Mouse (Mus musculus) stomach, embryonic 15.5 days (tissue): ENCODE results near the gene Psap. TPM values are rescaled to one million over a fixed set of nuclear protein-coding genes. Genes with fewer than 3 reads are reported as not detected.
"Not testable (repeated sequence)": the region's sequence is repeated elsewhere in the genome, so short reads cannot be mapped to it uniquely, and the experiment has no call there.

Source experiments
- ATAC-seq: fragments of 200-750 bp; cut with Nextera tagmentation; 2 replicates; pipeline ENCODE4 v1.8.0; 2017; ENCODE audit warnings: low read depth, moderate number of reproducible peaks, moderate TSS enrichment; ENCODE audit not compliant: insufficient read depth, low FRiP score
- H3K27ac ChIP-seq: fragments of 300-500 bp; sonication (generic); 2 replicates; pipeline ENCODE4 v1.5.1; 2015; ENCODE audit warnings: mild to moderate bottlenecking, inconsistent platforms
- H3K27me3 ChIP-seq: fragments of 300-500 bp; sonication (generic); replicated peaks from 2 replicates; pipeline ENCODE4 v1.6.1; 2015; ENCODE audit warnings: inconsistent platforms
- H3K36me3 ChIP-seq: fragments of 300-500 bp; sonication (generic); 2 replicates; pipeline ENCODE4 v1.6.1; 2015; ENCODE audit warnings: inconsistent platforms
- H3K4me1 ChIP-seq: fragments of 300-500 bp; sonication (generic); 2 replicates; pipeline ENCODE4 v1.6.1; 2015; ENCODE audit warnings: inconsistent platforms
- H3K4me2 ChIP-seq: fragments of 300-500 bp; sonication (generic); 2 replicates; pipeline ENCODE4 v1.6.1; 2015; ENCODE audit warnings: mild to moderate bottlenecking, inconsistent platforms
- H3K4me3 ChIP-seq: fragments of 300-500 bp; sonication (generic); replicated peaks from 2 replicates; pipeline ENCODE4 v1.5.1; 2015; ENCODE audit warnings: inconsistent platforms
- H3K9ac ChIP-seq: fragments of 300-500 bp; sonication (generic); 2 replicates; pipeline ENCODE4 v1.6.1; 2015; ENCODE audit warnings: inconsistent platforms
- H3K9me3 ChIP-seq: fragments of 300-500 bp; sonication (generic); 2 replicates; pipeline ENCODE4 v1.6.1; 2016; ENCODE audit warnings: inconsistent platforms
- WGBS: fragments of 180-500 bp; shearing (Covaris S2); methylation state at CpG from one replicate; pipeline ENCODE4 v1.1.7; 2015; 5-methylcytosine and 5-hydroxymethylcytosine counted together
- polyA plus RNA-seq: library from polyadenylated mRNA; unstranded; fragments of >200 nt; fragmentation: Nextera tagmentation; extraction: Ambion mirVana; gene quantifications from 2 replicates; pipeline ENCODE4 v1.2.1, GENCODE M21; 2015

Gene Psap
- 142 and 155 TPM in 2 replicates for polyA plus RNA-seq

DNA sequence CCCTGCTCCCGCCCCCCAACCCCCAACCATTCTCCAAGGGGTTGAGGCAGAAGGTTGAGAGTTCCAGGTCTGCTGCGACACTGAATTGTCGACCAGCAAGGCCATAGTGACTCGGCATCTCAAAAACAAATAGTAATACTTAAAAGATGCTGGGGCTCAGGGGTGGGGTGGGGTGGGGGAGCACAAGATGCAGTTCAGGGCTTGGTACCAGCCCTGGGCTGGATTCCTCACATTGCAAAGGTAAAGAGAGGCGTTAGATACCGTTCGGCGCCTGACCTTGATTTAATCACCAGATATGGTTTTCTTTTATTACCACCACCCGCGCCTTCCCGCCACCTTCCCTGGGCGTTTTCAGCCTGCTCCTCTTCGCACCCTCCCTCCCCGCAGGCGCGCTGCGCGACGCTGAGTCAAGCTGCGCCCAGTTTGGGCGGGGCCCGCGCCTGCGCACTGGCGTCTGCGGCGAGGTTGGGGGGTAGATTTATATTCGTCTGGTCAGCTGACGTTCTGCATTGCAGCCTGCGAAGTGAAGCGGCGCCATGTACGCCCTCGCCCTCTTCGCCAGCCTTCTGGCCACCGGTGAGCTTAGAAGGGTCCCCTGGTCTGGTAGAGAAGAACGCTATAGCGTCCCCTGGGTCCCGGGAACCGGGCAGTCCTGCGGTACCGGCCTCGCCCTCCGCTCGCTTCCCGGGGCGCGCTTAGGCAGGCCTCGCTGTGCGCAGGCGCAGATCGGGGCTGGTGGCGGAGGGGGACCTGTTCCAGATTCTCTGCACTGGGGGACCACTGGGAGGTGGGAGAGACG is at the start of gene Psap:
Gene Psap, plus strand, starts transcription at position 421 of the 799 bp plus-strand sequence.
- no peaks in the 10 kb centered on the region for H3K9me3 ChIP-seq
- H3K4me3 ChIP-seq, result peak within 1 kb of the TSS; percentile 71
- H3K4me1 ChIP-seq, result peaks cover 31% of the 10 kb centered on the region
- WGBS, result 2% methylated on average over 53 of the region's 54 CpGs
- peak within 1 kb of the TSS; percentile 82 for H3K27ac ChIP-seq
- peak; percentile 92 for ATAC-seq
- no peaks in the 10 kb centered on the region for H3K27me3 ChIP-seq
- H3K36me3 ChIP-seq, result no peaks in the 10 kb centered on the region
- H3K4me2 ChIP-seq, result peak within 1 kb of the TSS; percentile 86
- peak within 1 kb of the TSS; percentile 77 for H3K9ac ChIP-seq

DNA sequence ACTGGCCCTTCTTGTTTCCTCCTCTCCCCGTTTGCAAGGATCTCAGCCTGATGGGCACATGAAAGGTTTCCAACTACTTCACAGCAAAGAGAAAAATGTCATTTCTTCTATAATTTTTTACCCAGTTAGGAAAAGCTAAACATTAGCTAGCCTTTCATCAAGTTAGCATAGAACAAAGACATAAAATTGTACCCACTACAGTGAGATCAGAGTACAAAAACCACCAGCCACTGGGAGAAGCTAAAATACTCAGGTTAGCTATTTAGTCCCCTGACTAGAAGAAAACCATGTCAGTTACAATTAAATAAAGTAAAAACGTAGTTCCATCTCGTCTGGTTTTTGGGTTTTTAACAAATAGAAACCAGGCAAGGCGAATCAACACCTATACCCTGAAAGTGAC is 49.8 kb upstream of the Psap start:
- H3K27me3 ChIP-seq, result no peaks in the 10 kb centered on the region
- H3K4me2 ChIP-seq, result no peak overlapping the region
- H3K27ac ChIP-seq, result no peak overlapping the region
- no peaks in the 10 kb centered on the region for H3K9me3 ChIP-seq
- no peak overlapping the region for H3K9ac ChIP-seq
- H3K36me3 ChIP-seq, result no peaks in the 10 kb centered on the region
- WGBS, result 61% methylated on average over 4 of the region's 4 CpGs
- no peaks in the 10 kb centered on the region for H3K4me1 ChIP-seq
- ATAC-seq, result no peak
- H3K4me3 ChIP-seq, result no peak overlapping the region

DNA sequence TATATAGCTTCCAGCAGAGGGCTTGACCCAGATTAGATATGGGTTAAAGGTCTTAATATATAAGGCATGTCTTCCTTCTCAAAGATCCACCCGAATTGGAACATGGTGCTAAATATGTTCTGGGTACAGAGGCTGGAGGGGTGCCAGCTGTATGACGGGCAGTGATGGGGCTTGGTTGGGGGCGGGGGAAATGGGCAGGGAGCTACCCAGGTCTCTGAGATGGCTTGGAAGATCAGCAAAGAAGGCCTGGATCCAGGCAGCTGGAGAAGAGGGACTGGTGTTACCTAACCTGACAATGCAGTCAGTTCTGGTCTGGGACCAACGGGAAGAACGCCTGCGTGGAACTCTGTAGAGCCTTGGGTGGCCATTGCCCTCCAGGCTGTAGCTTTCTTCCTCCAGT is 48.3 kb upstream of the Psap start:
- no peak overlapping the region for H3K4me3 ChIP-seq
- no peak overlapping the region for H3K4me2 ChIP-seq
- H3K4me1 ChIP-seq, result no peaks in the 10 kb centered on the region
- H3K27me3 ChIP-seq, result no peaks in the 10 kb centered on the region
- no peak for ATAC-seq
- no peak overlapping the region for H3K27ac ChIP-seq
- H3K9me3 ChIP-seq, result no peaks in the 10 kb centered on the region
- 85% methylated on average over 6 of the region's 6 CpGs for WGBS
- H3K36me3 ChIP-seq, result no peaks in the 10 kb centered on the region
- H3K9ac ChIP-seq, result no peak overlapping the region

DNA sequence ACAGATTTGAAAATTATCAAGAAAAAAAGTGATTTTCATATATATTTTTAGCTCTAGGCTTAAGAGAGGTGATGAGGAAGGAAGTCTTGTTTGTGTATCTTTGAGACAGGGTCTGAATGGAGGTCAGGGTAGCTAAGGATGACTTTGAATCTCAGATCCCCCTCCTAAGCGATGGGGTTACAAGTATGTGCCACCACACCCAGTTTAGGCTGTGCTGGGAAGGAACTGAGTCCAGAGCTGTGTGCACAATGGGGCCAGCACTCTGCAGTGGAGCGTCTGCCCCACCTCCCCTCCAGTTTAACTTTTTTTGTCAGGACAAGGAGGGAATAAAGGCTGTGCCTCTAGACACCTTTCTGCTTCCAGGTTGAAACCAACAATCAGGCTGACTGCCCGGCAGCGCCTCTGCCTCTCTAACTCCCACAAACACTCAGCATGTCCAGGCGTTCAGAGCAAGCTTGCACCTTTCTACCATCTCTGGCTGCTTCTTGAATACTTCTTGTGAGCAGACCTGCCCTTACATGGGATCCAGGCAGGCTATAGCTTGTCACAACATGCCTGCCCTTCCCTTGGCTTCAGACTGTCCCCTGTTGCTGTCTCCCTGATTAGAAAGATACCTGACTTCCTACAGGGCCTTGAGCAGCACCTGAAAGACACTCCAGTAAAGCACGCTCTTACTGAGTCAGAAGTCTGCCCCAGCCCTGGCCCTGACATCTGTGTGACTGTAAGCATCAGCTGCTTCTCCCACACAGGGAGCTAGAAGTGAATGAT is 46.9 kb upstream of the Psap start:
- Histone ChIP-seq H3K9me3 (no peaks in the 10 kb centered on the region), H3K4me2 (no peak overlapping the region), H3K4me1 (no peaks in the 10 kb centered on the region), H3K36me3 (no peaks in the 10 kb centered on the region), H3K9ac (no peak overlapping the region), H3K4me3 (no peak overlapping the region), H3K27ac (peak overlapping the region; percentile 27; the same call in 1 of the 2 replicates), H3K27me3 (no peaks in the 10 kb centered on the region)
- no peak for ATAC-seq
- 63% methylated on average over 6 of the region's 6 CpGs for WGBS

DNA sequence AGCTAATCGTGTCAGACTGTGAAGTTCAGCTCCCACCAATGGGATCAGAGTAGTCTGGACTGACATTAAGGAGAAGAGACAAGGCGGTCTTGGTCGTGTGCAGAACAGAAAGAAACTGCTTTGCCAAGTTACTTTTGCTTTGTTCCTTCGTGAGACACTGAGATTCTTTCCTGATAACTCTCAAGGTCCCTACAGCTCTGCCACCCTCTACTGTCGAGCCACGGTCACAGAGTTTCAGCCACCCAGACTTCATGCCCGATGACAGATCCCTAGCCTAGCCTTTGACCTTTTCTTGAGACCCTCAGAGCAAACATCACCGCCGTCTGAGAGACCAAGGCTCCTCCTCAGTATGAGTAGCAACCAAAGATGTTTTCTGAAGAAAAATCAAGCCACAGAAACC is 43.4 kb upstream of the Psap start:
- Histone ChIP-seq H3K9ac (no peak overlapping the region), H3K36me3 (no peaks in the 10 kb centered on the region), H3K9me3 (no peaks in the 10 kb centered on the region), H3K4me3 (no peak overlapping the region), H3K4me1 (no peaks in the 10 kb centered on the region), H3K27me3 (no peaks in the 10 kb centered on the region), H3K27ac (no peak overlapping the region), H3K4me2 (no peak overlapping the region)
- 73% methylated on average over 9 of the region's 9 CpGs for WGBS
- ATAC-seq, result no peak

DNA sequence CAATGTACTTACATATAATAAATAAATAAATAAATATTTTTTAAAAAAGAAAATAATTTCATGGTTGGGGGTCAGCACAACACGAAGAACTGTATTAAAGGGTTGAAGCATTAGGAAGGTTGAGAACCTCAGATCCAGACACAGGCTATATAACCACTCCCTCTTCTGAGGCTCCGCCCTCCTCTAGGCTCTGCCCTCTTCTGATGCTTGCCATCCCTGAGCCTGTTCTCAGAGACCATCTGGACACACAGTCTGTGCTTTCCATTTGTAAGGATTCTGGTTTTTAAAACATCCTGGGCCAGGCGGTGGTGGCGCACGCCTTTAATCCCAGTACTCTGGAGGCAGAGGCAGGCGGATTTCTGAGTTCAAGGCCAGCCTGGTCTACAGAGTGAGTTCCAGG is 41.6 kb upstream of the Psap start:
- H3K4me3 ChIP-seq, H3K27me3 ChIP-seq, H3K4me1 ChIP-seq, H3K27ac ChIP-seq, H3K4me2 ChIP-seq, H3K36me3 ChIP-seq, H3K9ac ChIP-seq, H3K9me3 ChIP-seq, ATAC-seq: not testable (repeated sequence)
- 94% methylated on average over 6 of the region's 6 CpGs for WGBS

DNA sequence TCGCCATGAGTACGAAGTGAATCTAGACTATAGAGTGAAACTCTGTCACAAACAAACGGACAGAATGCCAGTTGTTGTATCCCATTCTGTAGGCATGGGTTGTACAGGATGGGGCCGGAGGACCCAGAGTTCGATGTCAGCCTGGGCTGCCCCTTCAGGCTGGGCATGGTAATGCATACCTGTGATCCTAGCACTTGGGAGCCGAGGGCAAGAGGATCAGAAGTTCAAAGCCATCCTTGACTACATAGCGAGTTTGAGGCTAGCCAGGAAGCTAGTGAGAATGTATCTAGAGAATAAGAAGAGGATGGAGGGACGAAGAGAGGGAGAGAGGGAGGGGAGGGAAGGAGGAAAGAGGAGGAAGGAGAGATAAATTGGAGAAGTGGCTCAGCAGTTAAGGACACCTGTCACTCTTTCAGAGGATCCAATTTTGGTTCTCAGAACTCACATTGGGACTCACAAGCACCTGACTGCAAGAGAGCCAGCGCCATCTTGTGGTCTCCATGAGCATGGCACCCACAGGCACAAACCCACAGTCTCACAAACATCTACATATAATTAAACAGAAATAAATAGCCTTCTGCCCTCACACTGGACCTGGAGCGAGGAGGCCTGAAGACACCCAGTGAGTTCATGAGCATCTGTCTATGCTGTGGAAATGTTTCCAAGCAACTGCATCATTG is 39.8 kb upstream of the Psap start:
- no peak overlapping the region for H3K4me3 ChIP-seq
- H3K27me3 ChIP-seq, result no peaks in the 10 kb centered on the region
- no peak overlapping the region for H3K27ac ChIP-seq
- WGBS, result 65% methylated on average over 10 of the region's 10 CpGs
- H3K9ac ChIP-seq, result no peak overlapping the region
- H3K9me3 ChIP-seq, result no peaks in the 10 kb centered on the region
- no peaks in the 10 kb centered on the region for H3K36me3 ChIP-seq
- no peak overlapping the region for H3K4me2 ChIP-seq
- no peaks in the 10 kb centered on the region for H3K4me1 ChIP-seq
- no peak for ATAC-seq

DNA sequence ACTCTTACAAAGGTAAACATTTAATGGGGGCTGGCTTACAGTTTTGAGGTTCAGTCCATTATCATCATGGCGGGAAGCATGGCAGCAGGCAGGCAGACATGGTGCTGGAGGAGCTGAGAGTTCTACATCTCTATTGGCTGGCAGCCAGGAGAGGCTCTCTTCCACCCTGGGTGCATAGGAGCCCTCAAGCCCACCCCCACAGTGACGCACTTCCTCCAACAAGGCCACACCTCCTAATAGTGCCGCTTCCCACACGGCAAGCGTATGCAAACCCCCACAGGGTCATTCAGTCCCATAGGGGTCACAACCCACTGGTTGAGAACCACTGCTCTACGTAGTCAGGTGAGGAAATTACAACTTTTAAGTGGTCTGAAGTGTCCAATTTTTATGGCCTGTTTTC is 37.0 kb upstream of the Psap start:
- Histone ChIP-seq H3K4me3 (no peak overlapping the region), H3K27ac (no peak overlapping the region), H3K4me1 (no peaks in the 10 kb centered on the region), H3K4me2 (no peak overlapping the region), H3K36me3 (no peaks in the 10 kb centered on the region), H3K9me3 (no peaks in the 10 kb centered on the region), H3K9ac (no peak overlapping the region), H3K27me3 (no peaks in the 10 kb centered on the region)
- 85% methylated on average over 6 of the region's 6 CpGs for WGBS
- no peak for ATAC-seq

DNA sequence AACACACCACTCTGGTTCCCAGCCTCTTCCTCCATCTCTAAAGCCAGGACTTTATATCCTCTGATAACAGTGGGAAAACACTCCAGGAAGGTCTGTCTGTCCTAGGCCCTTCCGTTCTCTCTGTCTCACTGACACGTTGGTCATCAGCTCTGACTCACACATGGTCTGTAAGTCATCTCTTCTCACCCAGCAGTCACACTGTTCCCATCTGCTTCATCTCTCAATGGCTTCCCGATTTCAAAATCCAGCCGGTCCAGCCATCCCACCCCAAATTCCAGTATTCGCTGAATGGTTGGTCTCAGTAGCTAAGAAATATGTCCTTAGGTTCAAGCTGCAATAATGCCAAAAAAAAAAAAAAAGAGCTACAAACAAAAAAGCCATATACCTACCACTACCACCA is 33.5 kb upstream of the Psap start:
- no peak for ATAC-seq
- Histone ChIP-seq H3K27me3 (no peaks in the 10 kb centered on the region), H3K4me1 (no peaks in the 10 kb centered on the region), H3K9me3 (no peaks in the 10 kb centered on the region), H3K36me3 (no peaks in the 10 kb centered on the region), H3K4me2 (no peak overlapping the region), H3K9ac (no peak overlapping the region), H3K4me3 (no peak overlapping the region), H3K27ac (no peak overlapping the region)
- 81% methylated on average over 5 of the region's 5 CpGs for WGBS

DNA sequence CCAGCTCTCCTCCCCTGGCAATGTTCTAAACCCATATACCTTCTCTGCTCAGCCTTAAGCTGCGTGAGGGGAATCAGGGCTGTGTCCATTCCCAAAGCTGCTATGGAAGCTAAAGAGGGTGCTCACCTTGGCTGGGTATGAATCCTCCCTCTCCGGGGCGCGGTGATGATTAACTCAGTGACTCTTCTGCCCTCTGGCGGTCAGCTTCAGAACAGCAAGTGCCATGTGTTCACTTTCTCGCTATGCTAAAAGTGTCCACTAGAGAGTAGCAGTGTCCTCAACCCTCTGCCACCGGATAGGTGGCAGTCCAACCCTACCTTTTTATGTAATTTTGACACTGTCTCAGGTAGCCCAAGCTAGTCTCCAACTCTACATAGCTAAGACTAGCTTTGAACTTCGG is 32.4 kb upstream of the Psap start:
- H3K9me3 ChIP-seq, result no peaks in the 10 kb centered on the region
- no peak overlapping the region for H3K9ac ChIP-seq
- no peaks in the 10 kb centered on the region for H3K27me3 ChIP-seq
- H3K4me2 ChIP-seq, result no peak overlapping the region
- 3% methylated on average over 8 of the region's 8 CpGs for WGBS
- ATAC-seq, result peak; percentile 77; the same call in 1 of the 2 replicates
- no peaks in the 10 kb centered on the region for H3K36me3 ChIP-seq
- H3K27ac ChIP-seq, result no peak overlapping the region
- no peak overlapping the region for H3K4me3 ChIP-seq
- H3K4me1 ChIP-seq, result no peaks in the 10 kb centered on the region

DNA sequence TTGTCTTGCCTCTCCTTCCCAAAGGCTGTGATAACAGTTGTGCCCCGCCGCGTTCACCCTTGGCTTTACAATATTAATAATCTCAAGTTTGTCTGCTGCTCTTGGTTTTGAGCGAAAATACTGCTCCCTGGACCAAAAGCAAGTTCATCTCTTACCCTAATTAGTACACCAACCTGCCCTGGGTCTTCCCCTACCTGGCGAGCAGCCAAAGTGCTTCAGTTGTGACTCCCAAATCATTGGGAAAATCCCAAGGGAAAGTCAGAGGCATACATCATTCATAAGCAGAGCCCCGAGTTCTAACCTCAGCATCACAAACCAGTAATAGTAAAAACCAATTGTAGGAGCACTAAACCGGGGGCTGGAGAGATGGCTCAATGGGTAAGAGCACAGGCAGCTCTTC is 31.8 kb upstream of the Psap start:
- H3K4me3 ChIP-seq, result no peak overlapping the region
- WGBS, result 73% methylated on average over 7 of the region's 7 CpGs
- no peaks in the 10 kb centered on the region for H3K9me3 ChIP-seq
- ATAC-seq, result no peak; the same call in 1 of the 2 replicates
- no peak overlapping the region for H3K27ac ChIP-seq
- no peak overlapping the region for H3K9ac ChIP-seq
- no peaks in the 10 kb centered on the region for H3K27me3 ChIP-seq
- H3K4me2 ChIP-seq, result no peak overlapping the region
- H3K4me1 ChIP-seq, result no peaks in the 10 kb centered on the region
- no peaks in the 10 kb centered on the region for H3K36me3 ChIP-seq

DNA sequence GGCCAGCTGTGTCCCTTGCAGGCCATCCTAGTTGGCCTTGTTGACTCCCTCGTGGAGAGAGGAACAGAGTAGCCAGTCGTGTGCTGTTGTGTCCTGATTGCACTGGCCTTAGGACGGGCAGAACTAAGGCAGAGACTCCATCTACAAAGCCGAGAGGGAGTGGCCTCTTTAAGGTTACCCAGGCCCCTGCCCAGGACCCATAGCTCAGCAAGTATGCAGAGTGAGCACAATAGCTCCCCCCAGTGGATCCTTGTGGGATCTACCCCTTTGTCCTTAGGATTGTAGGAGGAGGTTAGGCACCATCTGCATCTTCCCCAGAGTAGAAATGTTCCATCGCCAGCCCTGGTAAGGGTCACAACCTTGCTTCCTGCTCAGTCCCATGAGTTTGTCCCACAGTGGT is 30.9 kb upstream of the Psap start:
- H3K4me1 ChIP-seq, result no peaks in the 10 kb centered on the region
- no peaks in the 10 kb centered on the region for H3K9me3 ChIP-seq
- no peak overlapping the region for H3K4me2 ChIP-seq
- H3K4me3 ChIP-seq, result no peak overlapping the region
- H3K9ac ChIP-seq, result no peak overlapping the region
- H3K27ac ChIP-seq, result no peak overlapping the region
- 43% methylated on average over 5 of the region's 5 CpGs for WGBS
- H3K36me3 ChIP-seq, result no peaks in the 10 kb centered on the region
- H3K27me3 ChIP-seq, result no peaks in the 10 kb centered on the region
- no peak for ATAC-seq
